Mouse (Mus musculus): ENCODE data around the gene Gm815. TPM values are rescaled to one million over a fixed set of nuclear protein-coding genes. Genes with fewer than 3 reads are reported as not detected.
A peak's percentile ranks its signal among the peaks of the same experiment; 100 is the strongest.

Gene Gm815
- total RNA-seq, 2 experiments from 2014 or later: not detected

GRCm38 (mm10) chr19:26875601-26876000 lies 10.1 kb upstream of the Gm815 start:
- intact Hi-C loops (cut with DNase I): no loop called here
- DNase-seq: no peak

GRCm38 (mm10) chr19:26877180-26877775 lies 8.4 kb upstream of the Gm815 start:
- DNase-seq: no peak
- intact Hi-C loops (cut with DNase I): no loop called here

DNA sequence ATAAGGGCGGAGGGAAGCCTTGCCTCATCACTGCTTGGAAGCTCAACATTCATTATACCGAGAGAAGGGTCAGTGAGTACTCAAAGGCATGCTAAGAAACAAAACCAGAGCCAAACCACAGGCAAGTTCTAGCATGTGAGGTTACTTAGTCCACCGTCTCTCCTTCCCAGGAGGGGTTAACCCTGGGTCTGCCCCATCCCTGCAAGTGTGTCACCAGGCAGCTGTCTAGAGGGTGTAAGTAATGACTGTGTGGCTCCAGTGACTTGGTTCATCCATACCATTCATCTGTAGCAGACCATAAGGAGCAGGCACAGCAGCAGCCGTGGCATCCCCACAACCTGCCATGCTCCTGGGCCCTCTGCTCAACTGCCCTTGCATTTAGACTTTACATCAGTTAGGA lies 5.8 kb upstream of the Gm815 start:
- no peak for DNase-seq
- intact Hi-C loops (cut with DNase I): no loop called here

DNA sequence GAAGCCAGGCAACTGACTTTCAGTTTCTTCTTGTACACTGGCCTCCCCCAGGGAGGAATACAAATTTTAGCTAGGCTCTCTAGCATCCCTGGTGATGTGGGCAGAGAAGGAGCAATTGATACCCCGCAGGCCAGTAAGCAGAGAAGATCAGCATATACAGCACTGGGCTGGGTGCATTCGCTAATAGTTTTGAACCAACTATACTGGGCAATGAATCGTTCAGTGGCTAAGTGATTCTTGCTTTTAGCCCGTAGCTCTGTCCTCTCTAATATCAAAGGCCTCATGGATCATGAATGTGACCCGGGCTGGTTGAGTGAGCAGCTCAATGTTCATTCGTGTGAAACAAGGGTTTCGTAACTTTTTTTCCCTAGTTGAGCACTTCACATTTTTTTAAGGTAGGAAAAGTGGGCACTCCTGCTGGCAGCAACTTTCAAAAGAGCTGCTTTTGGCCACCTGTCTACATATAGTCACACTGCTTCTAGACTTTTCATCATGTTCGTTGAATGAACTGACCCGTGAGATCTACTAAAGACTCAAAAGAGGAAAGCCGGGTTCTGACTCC lies 3.7 kb upstream of the Gm815 start:
- intact Hi-C loops (cut with DNase I): no loop called here
- DNase-seq: no peak

GRCm38 (mm10) chr19:26888171-26888570 lies 2.5 kb downstream of the Gm815 start:
- intact Hi-C loops (cut with DNase I): no loop called here
- DNase-seq: no peak

- peak; percentile 28 to 31 for DNase-seq
- intact Hi-C loops (cut with DNase I): no loop called here
Observed at GRCm38 (mm10) chr19:26891306-26891964, 5.8 kb downstream of the Gm815 start.

GRCm38 (mm10) chr19:26892861-26893260 lies 7.2 kb downstream of the Gm815 start:
- intact Hi-C loops (cut with DNase I): no loop called here
- DNase-seq: no peak

DNA sequence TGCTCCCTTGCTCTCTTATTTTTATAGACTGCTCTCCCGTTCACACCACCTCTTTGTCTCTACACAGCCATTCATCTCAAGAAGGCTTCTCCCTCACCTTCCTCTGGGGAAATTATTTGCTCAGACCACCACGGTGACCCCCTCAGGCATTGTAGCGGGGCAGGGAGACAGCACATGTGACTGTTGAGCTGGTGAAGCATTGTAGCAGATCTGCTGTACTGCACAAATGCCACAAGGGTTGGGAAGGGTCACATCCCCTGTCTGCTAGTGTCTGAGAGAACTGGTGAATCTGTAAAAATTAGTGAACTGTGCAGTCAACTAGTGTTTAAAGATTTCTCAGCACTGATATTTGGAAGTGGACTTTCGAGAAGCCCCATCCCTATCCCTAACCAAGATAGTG lies 16.5 kb downstream of the Gm815 start:
- intact Hi-C loops (cut with DNase I): no loop called here
- DNase-seq: no peak

DNA sequence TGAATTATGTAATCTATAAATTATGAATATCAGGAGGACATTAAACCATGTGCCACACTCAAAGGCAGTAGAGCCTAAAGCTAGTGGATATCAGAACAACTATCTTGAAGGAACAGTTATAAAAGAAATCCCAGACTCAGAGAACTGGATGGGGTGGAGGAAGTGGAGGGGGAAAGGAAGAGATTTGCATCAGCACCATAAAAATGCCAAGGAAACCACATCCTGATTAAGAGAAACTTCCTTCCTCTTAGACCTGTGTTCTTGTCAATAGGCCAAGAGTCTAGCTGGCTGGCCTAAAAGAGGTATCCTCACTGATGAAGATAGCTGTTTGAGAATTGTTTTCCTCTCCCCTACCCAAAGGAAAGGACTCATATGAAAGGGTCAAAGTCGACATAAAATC lies 28.6 kb downstream of the Gm815 start:
- DNase-seq: no peak
- intact Hi-C loops (cut with DNase I): no loop called here

- DNase-seq: no peak
- intact Hi-C loops (cut with DNase I): no loop called here
Observed at GRCm38 (mm10) chr19:26920816-26921215, 35.1 kb downstream of the Gm815 start.

GRCm38 (mm10) chr19:26930295-26931283 lies 44.9 kb downstream of the Gm815 start:
- no peak for DNase-seq
- intact Hi-C loops (cut with DNase I): no loop called here

- DNase-seq: no peak
- intact Hi-C loops (cut with DNase I): no loop called here
Observed at GRCm38 (mm10) chr19:26934186-26934585, 48.5 kb downstream of the Gm815 start.

Measured in heart, postnatal 36 days (tissue).